Mouse (Mus musculus): ENCODE results near the gene Ccdc96.

Gene Ccdc96

GRCm38 (mm10) chr5:36529698-36530097 lies 45.3 kb downstream of the Ccdc96 start:
- no peak for DNase-seq

- DNase-seq = peak; percentile 94 to 97
Measured at GRCm38 (mm10) chr5:36530129-36530751, 45.9 kb downstream of the Ccdc96 start.

- DNase-seq = no peak
Measured at GRCm38 (mm10) chr5:36534455-36535030, 50.2 kb downstream of the Ccdc96 start.

- DNase-seq = no peak
Measured at GRCm38 (mm10) chr5:36535438-36536176, 51.2 kb downstream of the Ccdc96 start.

- no peak for DNase-seq
Measured at GRCm38 (mm10) chr5:36536424-36536823, 52.0 kb downstream of the Ccdc96 start.

Measured in cerebellum, adult 18-20 months (tissue).